Mouse (Mus musculus): ENCODE measurements at regions not wholly inside any gene's neighbourhood (a gene's known extent, or its start where the extent isn't known, plus 50 kb on each side); places are given as distances from the start of the nearest gene placed in this dataset.

DNA sequence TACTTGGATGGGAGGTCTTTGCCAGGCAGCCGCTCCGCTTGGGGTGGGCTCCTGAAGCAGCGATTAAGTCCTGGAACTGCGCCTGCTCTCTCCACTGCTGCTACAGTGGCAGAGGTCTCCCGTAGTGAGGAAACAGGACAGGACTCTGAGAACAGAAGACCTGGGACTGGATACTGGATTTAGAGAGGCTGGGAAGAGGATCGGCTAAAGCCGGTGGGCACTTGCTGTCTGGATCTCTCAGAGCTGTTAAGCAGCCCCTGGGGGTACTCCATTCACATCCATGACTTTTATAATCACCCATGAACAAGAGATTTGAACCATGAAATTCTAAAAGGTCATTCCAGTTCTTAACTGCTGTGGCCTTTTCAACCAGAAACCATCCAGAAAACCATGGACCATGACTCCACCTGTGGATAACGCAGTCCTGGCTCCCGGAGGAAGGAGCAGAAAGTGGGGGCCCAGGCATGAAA lies 135.4 kb upstream of the Kctd3 start:
- TF ChIP-seq CTCF (IDR thresholded peaks at IDR 0.05; ENCODE audit: low read depth, low read length) (no peak), POLR2A (IDR thresholded peaks at IDR 0.05; ENCODE audit: borderline replicate concordance, low read depth, low read length) (no peak)

All from bone marrow macrophage, adult 2 months (primary cell).